Mouse (Mus musculus) ES-CJ7 (cell line): ENCODE measurements around the gene Gm45521.
"Not testable (repeated sequence)": the region's sequence is repeated elsewhere in the genome, so short reads cannot be mapped to it uniquely, and the experiment has no call there.

ENCODE experiments used
- DNase-seq: peaks from one replicate; pipeline ENCODE4 v3.0.0; 2011; ENCODE audit warnings: low read depth, low spot score

Gene Gm45521

GRCm38 (mm10) chr14:7999435-7999834 lies 42.3 kb downstream of the Gm45521 start:
- no peak for DNase-seq

GRCm38 (mm10) chr14:8000247-8000646 lies 43.2 kb downstream of the Gm45521 start:
- DNase-seq = no peak

GRCm38 (mm10) chr14:8000831-8001685 lies 44.0 kb downstream of the Gm45521 start:
- peak; percentile 56 for DNase-seq

- DNase-seq = peak; percentile 93
Observed at GRCm38 (mm10) chr14:8002432-8003092, 45.5 kb downstream of the Gm45521 start, which contains the start of gene Abhd6. Gene Abhd6, plus strand, starts transcription at chr14:8002902.

- no peak for DNase-seq
Observed at GRCm38 (mm10) chr14:8003093-8003670, 46.1 kb downstream of the Gm45521 start.

- DNase-seq = no peak
Observed at GRCm38 (mm10) chr14:8003727-8004670, 46.9 kb downstream of the Gm45521 start.

- DNase-seq = not testable (repeated sequence)
Observed at GRCm38 (mm10) chr14:8006061-8006460, 49.0 kb downstream of the Gm45521 start.

- no peak for DNase-seq
Observed at GRCm38 (mm10) chr14:8007084-8007483, 50.0 kb downstream of the Gm45521 start.

GRCm38 (mm10) chr14:8007486-8007885 lies 50.4 kb downstream of the Gm45521 start:
- no peak for DNase-seq

- no peak for DNase-seq
Observed at GRCm38 (mm10) chr14:8007923-8008322, 50.8 kb downstream of the Gm45521 start.
